Mouse (Mus musculus): ENCODE measurements around the gene Ehd1. TPM values are rescaled to one million over a fixed set of nuclear protein-coding genes. Genes with fewer than 3 reads are reported as not detected.

Gene Ehd1
- polyA plus RNA-seq (2012; rRNA removed) (160 and 232 TPM in 2 replicates), polyA plus RNA-seq (2014; fragmentation: Nextera tagmentation; extraction: Ambion mirVana) (68.7 and 81.8 TPM in 2 replicates)

DNA sequence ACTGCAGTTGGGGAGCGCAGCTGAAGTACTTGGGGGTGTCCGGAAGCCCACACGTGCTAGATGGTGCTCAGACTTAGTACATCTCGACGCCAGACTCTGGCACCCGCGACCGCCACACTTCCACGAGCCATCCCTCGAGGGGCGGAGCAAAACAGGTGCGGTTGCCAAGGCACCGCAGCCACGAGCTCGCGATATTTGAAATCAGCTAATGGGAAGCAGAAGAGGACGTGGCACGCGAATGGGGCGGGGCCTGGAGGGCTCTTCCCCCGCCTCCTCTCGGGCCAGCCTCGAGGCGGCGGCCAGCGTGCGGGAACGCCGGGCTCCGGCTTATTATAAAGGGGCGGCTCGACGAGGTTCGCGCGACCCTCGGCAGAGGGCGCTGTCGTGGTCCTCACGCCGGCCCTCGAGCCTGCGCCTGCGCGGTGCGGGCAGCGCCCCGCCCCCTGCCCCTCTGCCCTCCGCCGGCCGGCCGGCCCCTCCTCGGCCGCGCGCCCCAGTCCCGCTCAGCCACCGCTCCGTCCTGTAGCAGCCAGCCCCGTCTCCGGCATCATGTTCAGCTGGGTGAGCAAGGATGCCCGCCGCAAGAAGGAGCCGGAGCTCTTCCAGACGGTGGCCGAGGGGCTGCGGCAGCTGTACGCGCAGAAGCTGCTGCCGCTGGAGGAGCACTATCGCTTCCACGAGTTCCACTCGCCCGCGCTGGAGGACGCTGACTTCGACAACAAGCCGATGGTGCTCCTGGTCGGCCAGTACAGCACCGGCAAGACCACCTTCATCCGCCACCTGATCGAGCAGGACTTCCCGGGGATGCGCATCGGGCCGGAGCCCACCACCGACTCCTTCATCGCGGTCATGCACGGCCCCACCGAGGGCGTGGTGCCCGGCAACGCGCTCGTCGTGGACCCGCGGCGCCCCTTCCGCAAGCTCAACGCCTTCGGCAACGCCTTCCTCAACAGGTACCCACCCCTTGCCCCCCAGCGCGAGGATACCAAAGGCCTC, at the start of gene Ehd1:
Ehd1 (plus strand) TSS at position 300 of the 996 bp plus-strand sequence.
- peak within 1 kb of the TSS; percentile 78 for H3K4me2 ChIP-seq (replicated peaks; ENCODE audit: low read depth, low read length, severe bottlenecking)
- no peaks in the 10 kb centered on the region for H3K9me3 ChIP-seq (ENCODE audit: control insufficient read depth, low read length)
- peak; percentile 67; the same call in 1 of the 2 replicates for TF ChIP-seq POLR2A (IDR thresholded peaks at IDR 0.05; ENCODE audit: borderline replicate concordance, extremely low read depth, insufficient read depth, insufficient read length)
- H3K36me3 ChIP-seq (ENCODE audit: control insufficient read depth, insufficient read depth, low read length) = peaks cover 23% of the 10 kb centered on the region
- H3K4me1 ChIP-seq (ENCODE audit: control insufficient read depth, insufficient read depth, low read length) = peaks cover 22% of the 10 kb centered on the region
- ATAC-seq (ENCODE audit: low FRiP score, low read depth) = peak; percentile 95
- no peaks in the 10 kb centered on the region for H3K27me3 ChIP-seq (ENCODE audit: control insufficient read depth, insufficient read depth, low read length)
- H3K27ac ChIP-seq (replicated peaks; ENCODE audit: low read depth, low read length) = peak within 1 kb of the TSS; percentile 67
- under 1% methylated on average over 74 of the region's 106 CpGs for WGBS
- peak; percentile 99 for DNase-seq (ENCODE audit: low spot score)
- peak within 1 kb of the TSS; percentile 91 for H3K4me3 ChIP-seq (replicated peaks; ENCODE audit: low read length)
- peak within 1 kb of the TSS; percentile 80 for H3K9ac ChIP-seq (ENCODE audit: low read depth, low read length, severe bottlenecking)

DNA sequence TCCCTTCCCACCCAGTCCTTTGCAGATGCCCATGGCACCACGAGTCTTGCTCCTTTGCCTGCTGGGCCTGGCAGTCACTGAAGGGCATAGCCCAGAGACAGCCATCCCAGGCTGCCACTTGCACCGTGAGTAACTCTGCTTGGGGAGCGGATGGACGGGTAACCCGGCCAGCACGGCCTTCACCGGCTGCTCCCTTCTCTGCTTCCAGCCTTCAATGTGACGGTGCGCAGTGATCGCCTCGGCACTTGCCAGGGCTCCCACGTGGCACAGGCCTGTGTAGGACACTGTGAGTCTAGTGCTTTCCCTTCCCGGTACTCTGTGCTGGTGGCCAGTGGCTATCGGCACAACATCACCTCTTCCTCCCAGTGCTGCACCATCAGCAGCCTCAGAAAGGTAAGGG, 49.8 kb upstream of the Ehd1 start:
- H3K4me1 ChIP-seq (ENCODE audit: control insufficient read depth, insufficient read depth, low read length) = no peaks in the 10 kb centered on the region
- H3K4me2 ChIP-seq (replicated peaks; ENCODE audit: low read depth, low read length, severe bottlenecking) = no peak overlapping the region
- TF ChIP-seq POLR2A (IDR thresholded peaks at IDR 0.05; ENCODE audit: borderline replicate concordance, extremely low read depth, insufficient read depth, insufficient read length) = no peak
- H3K9me3 ChIP-seq (ENCODE audit: control insufficient read depth, low read length) = no peaks in the 10 kb centered on the region
- DNase-seq (ENCODE audit: low spot score) (no peak), ATAC-seq (ENCODE audit: low FRiP score, low read depth) (no peak)
- no peaks in the 10 kb centered on the region for H3K27me3 ChIP-seq (ENCODE audit: control insufficient read depth, insufficient read depth, low read length)
- H3K4me3 ChIP-seq (replicated peaks; ENCODE audit: low read length) = no peak overlapping the region
- H3K36me3 ChIP-seq (ENCODE audit: control insufficient read depth, insufficient read depth, low read length) = peaks cover 44% of the 10 kb centered on the region
- no peak overlapping the region for H3K27ac ChIP-seq (replicated peaks; ENCODE audit: low read depth, low read length)
- 88% methylated on average over 14 of the region's 14 CpGs for WGBS
- H3K9ac ChIP-seq (ENCODE audit: low read depth, low read length, severe bottlenecking) = no peak overlapping the region

DNA sequence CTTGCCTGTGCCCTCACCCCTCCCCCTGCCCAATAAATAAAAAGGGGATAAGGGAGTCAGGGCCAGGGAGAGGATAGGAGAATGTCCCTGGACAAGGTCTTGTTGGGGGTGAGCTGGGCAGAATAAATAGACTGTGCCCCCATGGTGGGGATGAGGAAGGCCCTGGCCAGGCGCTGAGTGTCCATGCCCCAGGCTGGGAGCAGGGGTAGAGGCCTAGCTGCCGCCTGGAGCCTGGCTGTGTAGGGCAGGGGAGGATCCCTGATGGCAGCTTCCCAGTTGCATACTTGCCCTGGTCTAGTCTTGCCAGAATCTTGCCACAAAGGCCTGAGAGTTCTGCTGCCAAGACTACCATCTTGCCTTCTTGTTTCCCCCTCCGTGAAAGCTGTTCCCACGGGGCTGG, 48.7 kb upstream of the Ehd1 start:
- Histone ChIP-seq H3K4me3 (replicated peaks; ENCODE audit: low read length) (no peak overlapping the region), H3K27ac (replicated peaks; ENCODE audit: low read depth, low read length) (no peak overlapping the region), H3K27me3 (ENCODE audit: control insufficient read depth, insufficient read depth, low read length) (no peaks in the 10 kb centered on the region), H3K36me3 (ENCODE audit: control insufficient read depth, insufficient read depth, low read length) (peaks cover 54% of the 10 kb centered on the region), H3K9ac (ENCODE audit: low read depth, low read length, severe bottlenecking) (no peak overlapping the region), H3K9me3 (ENCODE audit: control insufficient read depth, low read length) (no peaks in the 10 kb centered on the region), H3K4me1 (ENCODE audit: control insufficient read depth, insufficient read depth, low read length) (no peaks in the 10 kb centered on the region), H3K4me2 (replicated peaks; ENCODE audit: low read depth, low read length, severe bottlenecking) (no peak overlapping the region)
- DNase-seq (ENCODE audit: low spot score) (no peak), ATAC-seq (ENCODE audit: low FRiP score, low read depth) (no peak)
- TF ChIP-seq POLR2A (IDR thresholded peaks at IDR 0.05; ENCODE audit: borderline replicate concordance, extremely low read depth, insufficient read depth, insufficient read length) = no peak
- WGBS = 89% methylated on average over 4 of the region's 4 CpGs

DNA sequence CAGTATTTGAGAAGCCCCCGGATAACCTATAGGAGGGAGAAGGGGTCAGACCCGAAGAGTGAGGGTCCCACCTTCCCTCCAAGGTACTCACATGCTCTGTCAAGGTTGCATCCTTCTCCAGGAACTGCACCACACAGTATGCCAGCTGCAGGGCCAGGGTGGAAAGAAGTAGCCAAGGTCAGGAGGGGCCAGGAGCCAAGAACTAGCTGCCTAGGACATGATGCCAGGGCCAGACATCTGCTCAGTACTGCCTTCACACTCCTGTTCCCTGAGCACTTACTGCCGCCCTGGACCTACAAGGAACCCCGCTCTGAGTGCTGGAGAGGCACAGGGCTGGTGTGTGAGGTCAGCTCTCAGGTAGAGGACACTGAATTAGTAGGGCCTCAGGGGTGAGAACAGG, 46.1 kb upstream of the Ehd1 start:
- Histone ChIP-seq H3K27ac (replicated peaks; ENCODE audit: low read depth, low read length) (no peak overlapping the region), H3K27me3 (ENCODE audit: control insufficient read depth, insufficient read depth, low read length) (no peaks in the 10 kb centered on the region), H3K9me3 (ENCODE audit: control insufficient read depth, low read length) (no peaks in the 10 kb centered on the region), H3K36me3 (ENCODE audit: control insufficient read depth, insufficient read depth, low read length) (peaks cover 62% of the 10 kb centered on the region), H3K9ac (ENCODE audit: low read depth, low read length, severe bottlenecking) (no peak overlapping the region), H3K4me1 (ENCODE audit: control insufficient read depth, insufficient read depth, low read length) (peaks cover 9% of the 10 kb centered on the region), H3K4me3 (replicated peaks; ENCODE audit: low read length) (no peak overlapping the region), H3K4me2 (replicated peaks; ENCODE audit: low read depth, low read length, severe bottlenecking) (no peak overlapping the region)
- DNase-seq (ENCODE audit: low spot score) = no peak
- WGBS = 75% methylated on average over 4 of the region's 4 CpGs
- no peak for TF ChIP-seq POLR2A (IDR thresholded peaks at IDR 0.05; ENCODE audit: borderline replicate concordance, extremely low read depth, insufficient read depth, insufficient read length)
- no peak for ATAC-seq (ENCODE audit: low FRiP score, low read depth)

DNA sequence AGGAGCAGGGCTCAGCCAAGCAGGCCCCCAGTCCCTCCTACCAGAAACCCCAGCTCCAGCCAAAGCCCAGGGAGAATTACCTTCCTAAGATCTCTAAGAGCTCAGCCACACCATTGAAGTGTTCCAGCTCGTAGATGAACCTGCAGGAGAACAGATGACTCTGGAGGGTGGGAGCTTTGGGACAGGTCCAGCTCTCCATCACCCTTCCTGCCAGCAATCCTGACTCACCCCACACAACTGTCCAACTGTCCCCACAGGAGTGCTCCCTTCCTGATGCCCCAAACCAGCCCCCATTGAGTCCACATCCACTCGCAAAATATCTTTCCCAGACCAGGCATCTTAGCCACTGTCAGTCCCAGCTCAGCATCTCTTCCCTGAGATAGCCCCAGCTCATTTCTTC, 45.5 kb upstream of the Ehd1 start:
- ATAC-seq (ENCODE audit: low FRiP score, low read depth) (no peak), DNase-seq (ENCODE audit: low spot score) (no peak)
- Histone ChIP-seq H3K4me1 (ENCODE audit: control insufficient read depth, insufficient read depth, low read length) (peaks cover 9% of the 10 kb centered on the region), H3K9ac (ENCODE audit: low read depth, low read length, severe bottlenecking) (no peak overlapping the region), H3K4me2 (replicated peaks; ENCODE audit: low read depth, low read length, severe bottlenecking) (no peak overlapping the region), H3K9me3 (ENCODE audit: control insufficient read depth, low read length) (no peaks in the 10 kb centered on the region), H3K27me3 (ENCODE audit: control insufficient read depth, insufficient read depth, low read length) (no peaks in the 10 kb centered on the region), H3K27ac (replicated peaks; ENCODE audit: low read depth, low read length) (no peak overlapping the region), H3K36me3 (ENCODE audit: control insufficient read depth, insufficient read depth, low read length) (peaks cover 62% of the 10 kb centered on the region), H3K4me3 (replicated peaks; ENCODE audit: low read length) (no peak overlapping the region)
- no peak for TF ChIP-seq POLR2A (IDR thresholded peaks at IDR 0.05; ENCODE audit: borderline replicate concordance, extremely low read depth, insufficient read depth, insufficient read length)
- 81% methylated on average over 2 of the region's 2 CpGs for WGBS
